In genomic region chr5:36041236-36041562, GRCm38 (mm10) we compare ENCODE assay signal across 8 mouse cellular contexts.
DNase-seq lines count a peak whose midpoint lies in the region; ATAC-seq lines count a peak whose summit lies in the region.
"Had no signal": no experiment of that assay in that cellular context is flagged by ENCODE, and none has a peak within 500 bp of the region (broad histone marks: within the 10 kb centered on the region; RNA-seq: fewer than 3 reads in every experiment).

No protein-coding gene starts in this region.

- no peak overlapping the region for H3K4me2 ChIP-seq in hindbrain, embryonic 11.5 days (replicated peaks; ENCODE audit: low read depth, low read length)
- H3K4me2 ChIP-seq in forebrain, embryonic 13.5 days = no peak overlapping the region
- no peak overlapping the region for H3K4me2 ChIP-seq in hindbrain, embryonic 13.5 days
- H3K4me2 ChIP-seq in midbrain, embryonic 14.5 days (ENCODE audit: low read length) = no peak overlapping the region

- no peak for ATAC-seq in hindbrain, embryonic 11.5 days (ENCODE audit: low FRiP score)
- ATAC-seq in forebrain, embryonic 13.5 days = no peak; the same call in 1 of the 2 replicates
- peak; percentile 17; the same call in 1 of the 2 replicates for ATAC-seq in hindbrain, embryonic 13.5 days (ENCODE audit: low FRiP score)
- ATAC-seq in midbrain, embryonic 14.5 days (ENCODE audit: low FRiP score, low TSS enrichment) = 0 out of 2 replicates have a peak, but pooled peaks have one; percentile 21

- H3K9me3 ChIP-seq in hindbrain, embryonic 10.5 days = no peaks in the 10 kb centered on the region
- H3K9me3 ChIP-seq in hindbrain, embryonic 11.5 days (ENCODE audit: control insufficient read depth, low read length) = no peaks in the 10 kb centered on the region
- no peaks in the 10 kb centered on the region for H3K9me3 ChIP-seq in forebrain, embryonic 13.5 days (replicated peaks)
- H3K9me3 ChIP-seq in hindbrain, embryonic 13.5 days = no peaks in the 10 kb centered on the region
- H3K9me3 ChIP-seq in midbrain, embryonic 14.5 days (ENCODE audit: control insufficient read depth, low read length) = no peaks in the 10 kb centered on the region

- no peak overlapping the region for H3K4me3 ChIP-seq in hindbrain, embryonic 10.5 days
- no peak overlapping the region for H3K4me3 ChIP-seq in hindbrain, embryonic 11.5 days (ENCODE audit: low read depth, low read length)
- H3K4me3 ChIP-seq in forebrain, embryonic 13.5 days = no peak overlapping the region
- no peak overlapping the region for H3K4me3 ChIP-seq in hindbrain, embryonic 13.5 days
- H3K4me3 ChIP-seq in midbrain, embryonic 14.5 days (replicated peaks; ENCODE audit: low read depth, low read length) = no peak overlapping the region

- peaks cover 20% of the 10 kb centered on the region for H3K4me1 ChIP-seq in hindbrain, embryonic 10.5 days (replicated peaks)
- H3K4me1 ChIP-seq in hindbrain, embryonic 11.5 days (replicated peaks; ENCODE audit: control insufficient read depth, insufficient read depth, low read length) = no peaks in the 10 kb centered on the region
- H3K4me1 ChIP-seq in forebrain, embryonic 13.5 days = peaks cover 27% of the 10 kb centered on the region
- peaks cover 25% of the 10 kb centered on the region for H3K4me1 ChIP-seq in hindbrain, embryonic 13.5 days (replicated peaks)
- H3K4me1 ChIP-seq in midbrain, embryonic 14.5 days (ENCODE audit: control insufficient read depth, insufficient read depth, low read length) = peaks cover 17% of the 10 kb centered on the region

- no peaks in the 10 kb centered on the region for H3K27me3 ChIP-seq in hindbrain, embryonic 10.5 days (ENCODE audit: insufficient read depth, poor library complexity, severe bottlenecking)
- H3K27me3 ChIP-seq in hindbrain, embryonic 11.5 days (ENCODE audit: control insufficient read depth, insufficient read depth, low read length) = no peaks in the 10 kb centered on the region
- no peaks in the 10 kb centered on the region for H3K27me3 ChIP-seq in forebrain, embryonic 13.5 days
- H3K27me3 ChIP-seq in hindbrain, embryonic 13.5 days = peaks cover 4% of the 10 kb centered on the region; the same call in 1 of the 2 replicates
- H3K27me3 ChIP-seq in midbrain, embryonic 14.5 days (ENCODE audit: control insufficient read depth, insufficient read depth, low read length) = no peaks in the 10 kb centered on the region

- peak overlapping the region; percentile 62; the same call in 1 of the 2 replicates for H3K27ac ChIP-seq in hindbrain, embryonic 10.5 days
- H3K27ac ChIP-seq in hindbrain, embryonic 11.5 days (ENCODE audit: low read depth, low read length) = no peak overlapping the region
- peak overlapping the region; percentile 75 for H3K27ac ChIP-seq in forebrain, embryonic 13.5 days
- H3K27ac ChIP-seq in hindbrain, embryonic 13.5 days = peak overlapping the region; percentile 68
- H3K27ac ChIP-seq in midbrain, embryonic 14.5 days (replicated peaks; ENCODE audit: low read depth, low read length) = peak overlapping the region; percentile 70

- H3K36me3 ChIP-seq in hindbrain, embryonic 10.5 days = no peaks in the 10 kb centered on the region
- H3K36me3 ChIP-seq in hindbrain, embryonic 11.5 days (ENCODE audit: control insufficient read depth, insufficient read depth, low read length) = no peaks in the 10 kb centered on the region
- H3K36me3 ChIP-seq in forebrain, embryonic 13.5 days (ENCODE audit: poor library complexity, severe bottlenecking) = no peaks in the 10 kb centered on the region; the same call in 1 of the 2 replicates
- H3K36me3 ChIP-seq in hindbrain, embryonic 13.5 days = peaks cover 14% of the 10 kb centered on the region; the same call in 1 of the 2 replicates
- H3K36me3 ChIP-seq in midbrain, embryonic 14.5 days (ENCODE audit: control insufficient read depth, insufficient read depth, low read length) = peaks cover 10% of the 10 kb centered on the region; the same call in 1 of the 2 replicates

- no peak overlapping the region for H3K9ac ChIP-seq in hindbrain, embryonic 11.5 days (ENCODE audit: low read depth, low read length)
- peak overlapping the region; percentile 30; the same call in 1 of the 2 replicates for H3K9ac ChIP-seq in forebrain, embryonic 13.5 days
- H3K9ac ChIP-seq in hindbrain, embryonic 13.5 days = no peak overlapping the region
- no peak overlapping the region for H3K9ac ChIP-seq in midbrain, embryonic 14.5 days (replicated peaks; ENCODE audit: low read length)

- no peak for DNase-seq in hindbrain, embryonic 10.5 days (ENCODE audit: low spot score)
- no peak for DNase-seq in hindbrain, embryonic 11.5 days (ENCODE audit: low spot score)
- no peak for DNase-seq in midbrain, embryonic 14.5 days
- no peak for DNase-seq in spleen, adult 12 weeks (ENCODE audit: low spot score)
- DNase-seq in cerebellum, adult 11 months = no peak
- DNase-seq: cerebellum, postnatal 36 days had no signal

Comparison
In these comparisons a context has a peak if more than half of its experiments do, and no peak if none do; other contexts are left out.
1. ATAC-seq: peak in hindbrain, embryonic 13.5 days (single experiment) and midbrain, embryonic 14.5 days (single experiment); none in hindbrain, embryonic 11.5 days (single experiment) and forebrain, embryonic 13.5 days (single experiment).